Mouse (Mus musculus) heart, embryonic 13.5 days (tissue): ENCODE measurements around the gene Polr3g. TPM values are rescaled to one million over a fixed set of nuclear protein-coding genes. Genes with fewer than 3 reads are reported as not detected.
"Not testable (repeated sequence)": the region's sequence is repeated elsewhere in the genome, so short reads cannot be mapped to it uniquely, and the experiment has no call there.

Experiments
- ATAC-seq: fragments of 200-750 bp; cut with Nextera tagmentation; 2 replicates; pipeline ENCODE4 v1.8.0; 2017; ENCODE audit warnings: moderate TSS enrichment; ENCODE audit not compliant: insufficient number of reproducible peaks, low FRiP score, low TSS enrichment; ENCODE audit errors: extremely low read depth
- H3K27ac ChIP-seq: fragments of 300-500 bp; sonication (generic); replicated peaks from 2 replicates; pipeline ENCODE4 v1.5.1; 2015; ENCODE audit warnings: moderate library complexity, mild to moderate bottlenecking, inconsistent platforms
- H3K27me3 ChIP-seq: fragments of 300-500 bp; sonication (generic); replicated peaks from 2 replicates; pipeline ENCODE4 v1.6.1; 2015; ENCODE audit warnings: mild to moderate bottlenecking, inconsistent platforms
- H3K36me3 ChIP-seq: fragments of 300-500 bp; sonication (generic); 2 replicates; pipeline ENCODE4 v1.6.1; 2015; ENCODE audit warnings: mild to moderate bottlenecking, inconsistent platforms
- H3K4me1 ChIP-seq: fragments of 300-500 bp; sonication (generic); 2 replicates; pipeline ENCODE4 v1.6.1; 2015; ENCODE audit warnings: inconsistent platforms
- H3K4me2 ChIP-seq: fragments of 300-500 bp; sonication (generic); 2 replicates; pipeline ENCODE4 v1.6.1; 2015; ENCODE audit warnings: inconsistent platforms, mild to moderate bottlenecking, moderate library complexity
- H3K4me3 ChIP-seq: fragments of 300-500 bp; sonication (generic); 2 replicates; pipeline ENCODE4 v1.5.1; 2015; ENCODE audit warnings: moderate library complexity, mild to moderate bottlenecking, inconsistent platforms
- H3K9ac ChIP-seq: fragments of 300-500 bp; sonication (generic); 2 replicates; pipeline ENCODE4 v1.6.1; 2015; ENCODE audit warnings: inconsistent platforms, mild to moderate bottlenecking, moderate library complexity
- H3K9me3 ChIP-seq: fragments of 300-500 bp; sonication (generic); 2 replicates; pipeline ENCODE4 v1.6.1; 2016; ENCODE audit warnings: inconsistent platforms
- WGBS: fragments of 180-500 bp; shearing (Covaris S2); methylation state at CpG from one replicate; pipeline ENCODE4 v1.1.7; 2015; ENCODE audit warnings: mixed read lengths; 5-methylcytosine and 5-hydroxymethylcytosine counted together
- polyA plus RNA-seq: library from polyadenylated mRNA; unstranded; fragments of >200 nt; fragmentation: Nextera tagmentation; extraction: Ambion mirVana; gene quantifications from 2 replicates; pipeline ENCODE4 v1.2.1, GENCODE M21; 2015

Polr3g gene
- polyA plus RNA-seq, 1 experiment from 2014 or later = 15.2 TPM

DNA sequence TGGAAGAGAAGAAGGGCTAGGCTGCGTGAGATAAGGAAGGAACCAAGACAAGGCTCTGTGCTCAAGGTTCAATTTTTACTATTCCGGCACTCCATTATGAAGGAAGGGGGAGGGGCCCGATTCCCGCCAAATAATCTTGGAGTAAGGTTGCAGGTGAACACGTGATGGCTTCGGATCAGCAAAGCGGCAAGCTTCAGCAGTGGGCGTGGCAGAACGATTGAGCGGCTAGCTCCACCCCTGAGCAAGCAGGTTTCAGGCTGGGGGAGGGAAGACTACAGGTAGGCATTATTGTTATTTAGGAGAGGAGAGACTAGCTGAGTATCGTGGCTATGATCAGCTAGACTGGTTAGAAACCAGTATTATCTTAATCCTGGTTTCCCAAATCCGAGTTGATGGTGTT, 17.3 kb upstream of the Polr3g start:
- H3K4me3 ChIP-seq, H3K36me3 ChIP-seq, H3K27ac ChIP-seq, ATAC-seq, H3K4me2 ChIP-seq, H3K9ac ChIP-seq, H3K9me3 ChIP-seq, H3K27me3 ChIP-seq: not testable (repeated sequence)
- WGBS = 45% methylated on average over 12 of the region's 12 CpGs
- H3K4me1 ChIP-seq = peaks cover 17% of the 10 kb centered on the region; the same call in 1 of the 2 replicates

DNA sequence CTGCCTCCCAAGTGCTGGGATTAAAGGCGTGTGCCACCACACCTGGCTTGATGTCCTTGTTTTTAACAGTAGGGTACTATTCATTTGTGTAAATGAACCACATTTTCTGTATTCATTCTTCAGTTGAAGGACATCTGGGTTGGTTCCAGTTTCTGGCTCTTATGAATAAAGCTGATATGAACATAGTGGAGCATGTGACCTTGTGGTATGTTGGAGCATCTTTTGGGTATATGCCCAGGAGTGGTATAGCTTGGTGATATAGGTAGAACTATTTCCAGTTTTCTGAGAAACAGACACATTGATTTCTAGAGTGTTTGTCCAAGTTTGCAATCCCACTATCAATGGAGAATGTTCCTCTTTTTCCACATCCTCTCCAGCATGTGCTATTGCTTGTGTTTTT, 3.1 kb upstream of the Polr3g start:
- Histone ChIP-seq H3K36me3 (no peaks in the 10 kb centered on the region), H3K4me2 (no peak overlapping the region), H3K9ac (no peak overlapping the region), H3K9me3 (no peaks in the 10 kb centered on the region), H3K4me3 (no peak overlapping the region), H3K27me3 (no peaks in the 10 kb centered on the region), H3K4me1 (peaks cover 26% of the 10 kb centered on the region), H3K27ac (no peak overlapping the region)
- ATAC-seq = no peak
- 93% methylated on average over 1 of the region's 1 CpGs for WGBS

DNA sequence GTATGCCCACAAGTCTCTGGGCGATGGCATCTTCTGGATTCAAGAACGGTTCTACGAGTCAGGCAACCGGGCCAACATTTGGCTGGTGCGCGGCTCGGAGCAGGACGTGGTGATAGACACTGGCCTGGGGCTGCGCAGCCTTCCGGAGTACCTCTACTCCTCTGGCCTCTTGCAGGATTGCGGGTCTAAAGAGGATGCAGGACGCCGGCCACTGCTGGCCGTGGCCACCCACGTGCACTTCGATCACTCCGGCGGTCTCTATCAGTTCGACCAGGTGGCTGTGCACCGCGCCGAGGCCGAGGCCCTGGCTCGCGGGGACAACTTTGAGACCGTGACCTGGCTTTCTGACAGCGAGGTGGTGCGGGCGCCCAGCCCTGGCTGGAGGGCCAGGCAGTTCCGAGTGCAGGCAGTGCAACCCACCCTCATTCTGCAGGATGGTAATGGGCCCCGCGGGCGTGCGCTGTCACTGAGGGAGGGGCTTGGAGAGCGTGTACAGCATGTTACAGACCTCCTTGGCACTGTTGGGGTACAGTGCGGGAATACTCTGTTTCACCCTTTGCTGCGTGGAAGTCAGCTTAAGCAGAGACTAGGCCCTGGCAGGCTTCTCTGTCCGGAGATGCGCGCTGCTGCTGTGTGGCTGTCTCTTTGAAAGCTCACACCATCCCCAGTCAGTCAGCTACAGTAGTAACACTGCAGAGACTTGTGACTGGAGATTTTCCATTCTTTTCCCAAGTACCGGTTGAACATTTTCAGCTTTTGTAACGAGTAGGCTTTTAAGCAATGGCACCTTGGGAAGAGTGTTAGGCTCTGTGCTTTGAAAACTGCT, 946 bp upstream of the Polr3g start:
- WGBS = under 1% methylated on average over 42 of the region's 42 CpGs

DNA sequence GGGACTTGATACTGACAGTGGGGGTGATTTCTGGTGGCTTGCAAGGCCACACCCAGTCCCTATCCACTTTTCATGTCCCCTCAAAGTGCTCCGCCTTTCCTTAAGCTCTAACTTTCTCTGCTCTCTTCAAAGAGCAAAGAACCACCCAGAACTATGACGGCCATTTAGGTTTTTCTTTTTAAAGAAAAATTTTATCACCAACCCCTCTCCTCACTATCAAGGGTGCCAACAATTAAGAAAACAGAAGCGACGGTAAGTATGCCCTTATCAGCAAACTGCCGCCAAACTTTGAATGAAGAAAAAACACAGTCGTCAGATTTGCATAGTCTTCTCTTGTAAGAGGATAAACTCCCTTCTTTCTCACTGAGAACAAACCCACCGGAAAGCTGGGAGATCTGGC, 547 bp downstream of the Polr3g start:
- H3K4me1 ChIP-seq = peaks cover 28% of the 10 kb centered on the region
- ATAC-seq = no peak
- no peaks in the 10 kb centered on the region for H3K27me3 ChIP-seq
- no peaks in the 10 kb centered on the region for H3K9me3 ChIP-seq
- peak overlapping the region; percentile 77 for H3K4me3 ChIP-seq
- under 1% methylated on average over 7 of the region's 7 CpGs for WGBS
- H3K9ac ChIP-seq = peak overlapping the region; percentile 86
- peak overlapping the region; percentile 88 for H3K27ac ChIP-seq
- H3K36me3 ChIP-seq = no peaks in the 10 kb centered on the region
- H3K4me2 ChIP-seq = peak overlapping the region; percentile 100

More for the DNA sequence above, 946 bp upstream of the Polr3g start:
- H3K36me3 ChIP-seq = no peaks in the 10 kb centered on the region
- H3K4me3 ChIP-seq = peak overlapping the region; percentile 77
- no peaks in the 10 kb centered on the region for H3K27me3 ChIP-seq
- peak; percentile 9; the same call in 1 of the 2 replicates for ATAC-seq
- H3K27ac ChIP-seq = peak overlapping the region; percentile 88
- peak overlapping the region; percentile 86 for H3K9ac ChIP-seq
- H3K4me2 ChIP-seq = peak overlapping the region; percentile 100
- no peaks in the 10 kb centered on the region for H3K9me3 ChIP-seq
- peaks cover 28% of the 10 kb centered on the region for H3K4me1 ChIP-seq

DNA sequence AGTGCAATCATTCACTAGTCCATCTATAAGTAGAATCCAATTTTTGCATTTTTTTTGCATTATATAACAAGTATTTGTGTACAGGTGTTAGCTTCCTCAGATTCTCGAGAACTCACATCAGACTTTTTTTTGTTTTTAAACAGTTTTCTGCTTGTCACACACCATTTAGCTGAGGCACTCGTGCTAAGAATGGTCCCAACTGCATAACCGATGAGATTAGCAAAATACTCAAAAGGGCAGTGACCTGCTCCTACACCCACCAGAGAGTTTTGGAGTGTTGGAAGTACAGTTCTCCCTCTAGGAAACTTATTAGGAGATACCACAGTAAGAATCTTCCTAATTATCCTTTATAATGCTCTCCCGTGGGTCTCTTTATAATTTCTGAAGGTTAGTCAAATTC, 1.0 kb downstream of the Polr3g start:
- H3K9me3 ChIP-seq = no peaks in the 10 kb centered on the region
- peak overlapping the region; percentile 86 for H3K9ac ChIP-seq
- WGBS = 28% methylated on average over 4 of the region's 4 CpGs
- H3K27ac ChIP-seq = no peak overlapping the region
- peak overlapping the region; percentile 100 for H3K4me2 ChIP-seq
- ATAC-seq = no peak
- H3K4me3 ChIP-seq = peak overlapping the region; percentile 77
- no peaks in the 10 kb centered on the region for H3K36me3 ChIP-seq
- H3K4me1 ChIP-seq = peaks cover 28% of the 10 kb centered on the region
- H3K27me3 ChIP-seq = no peaks in the 10 kb centered on the region

DNA sequence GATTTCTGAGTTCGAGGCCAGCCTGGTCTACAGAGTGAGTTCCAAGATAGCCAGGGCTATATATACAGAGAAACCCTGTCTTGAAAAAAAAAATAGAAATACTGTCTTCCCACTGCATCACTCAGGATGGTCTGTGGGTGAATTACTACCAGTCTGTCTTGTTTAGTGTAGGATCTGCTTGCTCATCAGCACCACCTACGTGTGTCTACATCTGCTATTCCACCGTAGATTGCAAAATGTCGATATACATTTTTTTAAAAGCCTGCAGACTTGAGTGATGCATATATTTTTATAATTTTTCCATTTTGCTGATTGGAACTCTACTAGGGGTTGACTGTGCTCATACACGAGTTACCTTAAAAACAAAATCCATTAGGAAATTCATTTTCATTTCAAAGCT, 4.5 kb downstream of the Polr3g start:
- Histone ChIP-seq H3K4me2 (no peak overlapping the region), H3K9me3 (no peaks in the 10 kb centered on the region), H3K4me3 (no peak overlapping the region), H3K27ac (no peak overlapping the region), H3K36me3 (no peaks in the 10 kb centered on the region), H3K4me1 (peaks cover 15% of the 10 kb centered on the region), H3K27me3 (no peaks in the 10 kb centered on the region), H3K9ac (no peak overlapping the region)
- ATAC-seq = no peak
- WGBS = 89% methylated on average over 5 of the region's 5 CpGs

DNA sequence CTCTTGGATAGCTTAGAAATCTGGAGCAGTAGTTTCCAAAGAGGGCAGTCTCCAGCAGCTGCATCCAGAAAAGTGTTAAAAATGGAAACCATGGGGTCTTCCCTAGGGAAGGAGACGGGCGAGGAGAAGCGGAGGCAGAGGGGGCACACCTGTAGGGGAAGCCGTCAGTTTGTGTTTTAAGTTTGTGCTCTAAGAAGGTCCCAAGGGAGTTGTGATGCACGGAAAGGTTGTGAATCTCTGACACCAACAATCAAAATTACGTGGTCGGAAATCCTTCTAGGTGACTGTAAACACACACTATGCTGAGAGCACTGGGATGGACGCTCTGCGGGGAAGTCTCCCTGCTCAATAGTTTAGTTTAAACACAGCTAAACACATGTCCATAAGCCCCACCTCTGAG, 7.2 kb downstream of the Polr3g start:
- Histone ChIP-seq H3K4me2 (no peak overlapping the region), H3K9me3 (no peaks in the 10 kb centered on the region), H3K27me3 (no peaks in the 10 kb centered on the region), H3K4me1 (no peaks in the 10 kb centered on the region), H3K27ac (no peak overlapping the region), H3K36me3 (peaks cover 3% of the 10 kb centered on the region), H3K9ac (no peak overlapping the region), H3K4me3 (no peak overlapping the region)
- 84% methylated on average over 9 of the region's 9 CpGs for WGBS
- no peak for ATAC-seq

DNA sequence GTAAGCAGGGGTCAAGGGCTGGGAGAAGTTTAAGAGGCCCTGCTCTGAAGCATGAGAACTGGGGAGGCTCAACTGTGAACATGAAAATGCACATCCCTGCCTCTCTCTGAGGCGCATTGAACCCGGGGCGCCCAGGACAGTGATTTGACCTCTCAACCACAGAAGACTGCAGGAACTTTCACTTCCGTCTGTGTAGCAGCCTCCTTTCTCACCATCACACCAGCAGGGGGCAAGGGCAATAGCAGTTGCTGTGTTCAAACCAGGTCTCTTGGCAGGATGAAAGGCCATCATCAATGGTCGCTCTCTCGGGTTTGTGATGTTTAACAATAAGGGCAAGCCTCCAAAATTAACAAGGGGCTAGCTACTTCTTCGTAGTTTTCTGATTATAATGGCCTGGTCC, 7.7 kb downstream of the Polr3g start:
- no peaks in the 10 kb centered on the region for H3K27me3 ChIP-seq
- H3K4me1 ChIP-seq = no peaks in the 10 kb centered on the region
- no peak overlapping the region for H3K27ac ChIP-seq
- no peak overlapping the region for H3K4me2 ChIP-seq
- H3K9ac ChIP-seq = no peak overlapping the region
- 78% methylated on average over 7 of the region's 7 CpGs for WGBS
- no peak for ATAC-seq
- H3K4me3 ChIP-seq = no peak overlapping the region
- H3K36me3 ChIP-seq = peaks cover 8% of the 10 kb centered on the region
- H3K9me3 ChIP-seq = no peaks in the 10 kb centered on the region

DNA sequence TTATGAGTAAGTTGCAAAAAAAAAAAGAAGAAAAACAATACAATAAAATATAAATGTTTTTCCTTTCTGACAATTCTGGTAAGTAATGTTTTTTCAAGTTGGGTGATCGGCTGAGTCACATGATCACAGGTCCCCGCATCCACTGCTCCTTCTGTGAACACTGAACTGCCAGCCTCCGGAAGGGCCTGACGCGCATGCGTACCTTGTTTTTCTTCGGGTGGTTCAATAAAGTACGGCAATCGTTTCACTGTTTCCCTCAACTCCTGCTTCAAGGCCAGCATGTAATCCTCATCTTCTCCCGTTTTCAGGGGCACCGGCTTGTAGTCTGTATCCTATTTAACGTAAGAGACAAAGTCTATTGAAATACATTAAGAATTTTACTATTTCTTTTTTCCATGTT, 16.4 kb downstream of the Polr3g start:
- Histone ChIP-seq H3K9ac (no peak overlapping the region), H3K9me3 (no peaks in the 10 kb centered on the region), H3K4me1 (peaks cover 21% of the 10 kb centered on the region), H3K4me2 (no peak overlapping the region), H3K4me3 (no peak overlapping the region), H3K27ac (no peak overlapping the region), H3K27me3 (no peaks in the 10 kb centered on the region), H3K36me3 (peaks cover 29% of the 10 kb centered on the region)
- 95% methylated on average over 12 of the region's 12 CpGs for WGBS
- ATAC-seq = no peak

DNA sequence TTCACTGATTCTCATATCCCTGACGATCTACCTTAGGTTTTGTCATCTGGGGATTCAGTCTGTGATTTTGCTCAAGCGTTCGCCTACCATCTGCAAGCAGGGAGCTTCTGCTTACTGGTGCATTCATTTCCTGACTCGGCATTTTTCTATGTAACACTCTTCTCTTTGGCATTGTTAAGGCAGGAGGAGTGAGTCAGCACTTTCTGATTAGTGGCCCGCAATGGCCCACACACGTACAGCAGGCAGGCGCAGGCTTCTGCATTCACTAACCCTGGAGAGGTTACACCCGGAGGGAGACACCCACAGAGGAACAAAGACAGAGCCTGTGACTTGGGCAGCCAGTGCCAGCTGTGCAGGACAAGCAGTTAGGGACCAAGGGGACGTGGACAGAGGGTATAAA, 19.2 kb downstream of the Polr3g start:
- peak; percentile 76 for ATAC-seq
- Histone ChIP-seq H3K27ac (peak overlapping the region; percentile 70), H3K4me2 (peak overlapping the region; percentile 44), H3K4me1 (peaks cover 21% of the 10 kb centered on the region), H3K9ac (peak overlapping the region; percentile 37), H3K36me3 (peaks cover 18% of the 10 kb centered on the region), H3K4me3 (no peak overlapping the region), H3K27me3 (no peaks in the 10 kb centered on the region), H3K9me3 (no peaks in the 10 kb centered on the region)
- 37% methylated on average over 9 of the region's 9 CpGs for WGBS

DNA sequence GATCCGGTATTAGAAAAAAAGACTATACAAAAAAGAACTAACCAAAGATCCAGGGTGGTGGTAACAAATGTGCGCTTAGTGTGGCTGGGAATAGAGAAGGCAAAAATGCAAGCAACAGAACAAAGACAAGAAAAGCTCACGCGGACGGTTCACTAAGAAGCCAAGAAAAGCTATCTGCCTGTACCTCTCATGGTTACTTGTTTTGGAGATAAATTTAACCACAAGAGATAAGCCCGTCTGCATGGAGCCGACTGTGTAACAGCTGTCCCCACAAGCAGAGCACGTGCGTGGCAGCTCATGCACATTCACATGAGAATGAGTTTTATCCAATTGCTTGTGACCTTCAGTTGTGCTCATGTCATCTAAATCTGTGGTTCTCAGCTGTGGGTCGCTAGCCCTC, 20.3 kb downstream of the Polr3g start:
- Histone ChIP-seq H3K27me3 (no peaks in the 10 kb centered on the region), H3K9ac (peak overlapping the region; percentile 19; the same call in 1 of the 2 replicates), H3K4me1 (peaks cover 21% of the 10 kb centered on the region), H3K4me2 (peak overlapping the region; percentile 47), H3K4me3 (no peak overlapping the region), H3K36me3 (peaks cover 23% of the 10 kb centered on the region), H3K27ac (peak overlapping the region; percentile 57), H3K9me3 (no peaks in the 10 kb centered on the region)
- WGBS = 22% methylated on average over 10 of the region's 10 CpGs
- ATAC-seq = peak; percentile 58; the same call in 1 of the 2 replicates

DNA sequence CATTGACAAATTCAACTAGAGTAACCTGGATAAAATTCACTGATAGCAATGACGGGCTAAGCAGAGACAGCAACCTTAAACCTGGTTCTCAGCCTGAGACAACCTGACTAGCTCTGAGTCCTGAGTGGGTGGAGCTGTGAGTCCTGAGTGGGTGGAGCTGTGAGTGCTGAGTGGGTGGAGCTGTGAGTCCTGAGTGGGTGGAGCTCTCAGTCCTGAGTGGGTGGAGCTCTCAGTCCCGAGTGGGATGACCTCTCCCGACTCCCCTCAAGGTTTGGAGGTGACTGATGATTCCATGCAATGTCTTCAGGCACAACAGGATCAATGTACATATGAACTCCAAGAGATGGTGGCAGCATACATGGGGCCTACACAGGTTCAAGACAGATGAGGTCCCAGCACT, 21.2 kb downstream of the Polr3g start:
- Histone ChIP-seq H3K9me3 (no peaks in the 10 kb centered on the region), H3K9ac (no peak overlapping the region), H3K27ac (no peak overlapping the region), H3K36me3 (peaks cover 29% of the 10 kb centered on the region), H3K27me3 (no peaks in the 10 kb centered on the region), H3K4me1 (peaks cover 21% of the 10 kb centered on the region), H3K4me3 (no peak overlapping the region), H3K4me2 (no peak overlapping the region)
- ATAC-seq = peak; percentile 31; the same call in 1 of the 2 replicates
- 79% methylated on average over 3 of the region's 3 CpGs for WGBS
